Mouse (Mus musculus) C2C12 (cell line): ENCODE measurements around the gene Tnfsfm13.

Experiments
- CTCF ChIP-seq: IDR thresholded peaks from one replicate; pipeline ENCODE4 v1.5.1; 2011; ENCODE audit not compliant: control insufficient read depth, insufficient read depth, insufficient read length
- MAX ChIP-seq: IDR thresholded peaks from one replicate; pipeline ENCODE4 v1.6.1; 2011; ENCODE audit warnings: mild to moderate bottlenecking, control low read depth

GRCm38 (mm10) chr11:69663795-69664194 is 32.1 kb downstream of the Tnfsfm13 start:
- no peak for TF ChIP-seq CTCF
- no peak for TF ChIP-seq MAX
